Mouse (Mus musculus): ENCODE measurements around the gene Magi2. TPM values are rescaled to one million over a fixed set of nuclear protein-coding genes. Genes with fewer than 3 reads are reported as not detected.

The Magi2 gene
- polyA plus RNA-seq, 1 experiment from 2014 or later, result 3.2 TPM

- Histone ChIP-seq H3K36me3 (ENCODE audit: control insufficient read depth, insufficient read depth, low read length) (no peaks in the 10 kb centered on the region), H3K9ac (ENCODE audit: low read length) (no peak overlapping the region), H3K27me3 (replicated peaks; ENCODE audit: control insufficient read depth, insufficient read depth, low read length) (no peaks in the 10 kb centered on the region), H3K9me3 (ENCODE audit: control insufficient read depth, low read length) (no peaks in the 10 kb centered on the region), H3K4me1 (replicated peaks; ENCODE audit: control insufficient read depth, insufficient read depth, low read length) (peaks cover 5% of the 10 kb centered on the region; the same call in 1 of the 2 replicates), H3K4me2 (ENCODE audit: low read length) (no peak overlapping the region), H3K27ac (ENCODE audit: low read depth) (no peak overlapping the region), H3K4me3 (ENCODE audit: low read depth, low read length) (no peak overlapping the region)
- ATAC-seq (replicated peaks; ENCODE audit: low FRiP score, low TSS enrichment, low read depth), result no peak
- 58% methylated on average over 8 of the region's 8 CpGs for WGBS
- no peak for DNase-seq (ENCODE audit: low spot score)
Measured at GRCm38 (mm10) chr5:20674523-20674922, 1447.7 kb downstream of the Magi2 start.

DNA sequence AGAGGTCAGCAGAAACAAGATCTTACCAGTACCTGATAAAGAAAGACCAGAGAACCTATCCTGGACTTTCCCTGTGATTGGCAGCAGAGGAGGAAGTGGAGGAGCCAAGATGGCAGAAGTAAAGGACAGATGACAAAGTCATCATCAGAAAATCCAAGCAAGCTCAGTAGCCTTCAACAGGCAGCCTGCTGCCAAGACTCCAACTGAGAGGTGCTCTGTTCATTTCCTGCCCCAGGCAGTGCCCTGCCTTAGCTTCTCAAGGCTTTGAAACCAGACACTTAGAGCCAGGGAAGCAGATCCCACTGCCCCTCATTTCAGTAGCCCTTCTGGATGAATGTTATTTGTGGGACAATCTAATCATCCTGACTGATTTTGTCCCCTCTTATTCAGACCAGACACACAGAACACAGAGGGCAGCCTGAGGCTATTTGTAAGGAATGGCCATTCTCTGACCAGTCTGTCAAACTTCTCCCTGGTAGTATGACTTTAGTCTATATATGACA is 1448.4 kb downstream of the Magi2 start:
- DNase-seq (ENCODE audit: low spot score) (no peak), ATAC-seq (replicated peaks; ENCODE audit: low FRiP score, low TSS enrichment, low read depth) (no peak)
- no peaks in the 10 kb centered on the region for H3K9me3 ChIP-seq (ENCODE audit: control insufficient read depth, low read length)
- H3K27ac ChIP-seq (ENCODE audit: low read depth), result no peak overlapping the region
- no peaks in the 10 kb centered on the region for H3K36me3 ChIP-seq (ENCODE audit: control insufficient read depth, insufficient read depth, low read length)
- no peak overlapping the region for H3K4me3 ChIP-seq (ENCODE audit: low read depth, low read length)
- no peak overlapping the region for H3K4me2 ChIP-seq (ENCODE audit: low read length)
- no peaks in the 10 kb centered on the region for H3K27me3 ChIP-seq (replicated peaks; ENCODE audit: control insufficient read depth, insufficient read depth, low read length)
- H3K4me1 ChIP-seq (replicated peaks; ENCODE audit: control insufficient read depth, insufficient read depth, low read length), result peaks cover 5% of the 10 kb centered on the region; the same call in 1 of the 2 replicates
- H3K9ac ChIP-seq (ENCODE audit: low read length), result no peak overlapping the region

- Histone ChIP-seq H3K36me3 (ENCODE audit: control insufficient read depth, insufficient read depth, low read length) (no peaks in the 10 kb centered on the region), H3K4me1 (replicated peaks; ENCODE audit: control insufficient read depth, insufficient read depth, low read length) (peaks cover 5% of the 10 kb centered on the region; the same call in 1 of the 2 replicates), H3K27ac (ENCODE audit: low read depth) (0 out of 2 replicates have a peak overlapping the region, but pooled peaks have one; percentile 51), H3K27me3 (replicated peaks; ENCODE audit: control insufficient read depth, insufficient read depth, low read length) (no peaks in the 10 kb centered on the region), H3K9me3 (ENCODE audit: control insufficient read depth, low read length) (no peaks in the 10 kb centered on the region), H3K4me3 (ENCODE audit: low read depth, low read length) (no peak overlapping the region), H3K9ac (ENCODE audit: low read length) (no peak overlapping the region), H3K4me2 (ENCODE audit: low read length) (no peak overlapping the region)
- WGBS, result 13% methylated on average over 7 of the region's 7 CpGs
- DNase-seq (ENCODE audit: low spot score), result no peak
- 0 out of 2 replicates have a peak, but pooled peaks have one; percentile 15 for ATAC-seq (replicated peaks; ENCODE audit: low FRiP score, low TSS enrichment, low read depth)
Measured at GRCm38 (mm10) chr5:20676193-20676871, 1449.5 kb downstream of the Magi2 start.

DNA sequence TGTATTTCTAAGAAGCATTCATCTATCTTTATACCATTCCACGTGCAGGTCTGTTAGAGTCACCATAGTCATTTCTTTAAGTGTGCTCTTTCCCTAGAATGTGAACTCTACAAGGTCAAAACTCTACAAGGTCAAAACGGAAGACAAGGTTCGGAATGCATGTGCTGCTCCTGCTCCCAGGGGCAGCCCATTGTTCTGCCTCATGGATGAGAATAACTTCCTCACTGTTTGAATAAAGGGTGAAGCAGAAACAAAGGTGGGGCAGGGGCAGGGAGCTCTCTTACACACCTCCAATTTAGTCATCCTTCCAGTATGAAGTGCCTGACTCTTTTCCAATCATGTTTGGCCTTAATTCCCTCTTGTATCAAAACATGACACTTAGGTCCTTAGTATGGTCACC is 1450.4 kb downstream of the Magi2 start:
- no peak overlapping the region for H3K27ac ChIP-seq (ENCODE audit: low read depth)
- WGBS, result 58% methylated on average over 3 of the region's 3 CpGs
- H3K9ac ChIP-seq (ENCODE audit: low read length), result no peak overlapping the region
- no peak overlapping the region for H3K4me3 ChIP-seq (ENCODE audit: low read depth, low read length)
- H3K4me1 ChIP-seq (replicated peaks; ENCODE audit: control insufficient read depth, insufficient read depth, low read length), result peaks cover 5% of the 10 kb centered on the region; the same call in 1 of the 2 replicates
- no peaks in the 10 kb centered on the region for H3K9me3 ChIP-seq (ENCODE audit: control insufficient read depth, low read length)
- no peaks in the 10 kb centered on the region for H3K36me3 ChIP-seq (ENCODE audit: control insufficient read depth, insufficient read depth, low read length)
- H3K4me2 ChIP-seq (ENCODE audit: low read length), result no peak overlapping the region
- DNase-seq (ENCODE audit: low spot score), result no peak
- ATAC-seq (replicated peaks; ENCODE audit: low FRiP score, low TSS enrichment, low read depth), result no peak
- no peaks in the 10 kb centered on the region for H3K27me3 ChIP-seq (replicated peaks; ENCODE audit: control insufficient read depth, insufficient read depth, low read length)

DNA sequence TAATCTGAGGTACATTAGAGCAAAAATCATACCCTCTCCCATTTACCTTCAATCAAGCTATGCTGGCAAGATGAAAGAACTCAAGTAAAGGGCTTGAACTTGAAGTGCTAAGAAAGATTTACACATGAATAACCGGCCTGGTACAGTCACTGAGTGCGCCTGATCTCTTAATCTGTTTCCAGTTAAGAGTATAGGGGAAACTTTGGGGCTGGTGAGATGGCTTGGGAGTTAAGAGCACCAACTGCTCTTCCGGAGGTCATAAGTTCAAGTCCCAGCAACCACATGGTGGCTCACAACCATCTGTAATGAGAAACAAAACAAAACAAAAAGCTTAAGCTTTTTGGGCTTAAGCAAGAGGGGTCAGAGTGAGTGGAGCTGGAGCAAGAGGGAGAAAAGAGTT is 1451.7 kb downstream of the Magi2 start:
- H3K4me2 ChIP-seq (ENCODE audit: low read length), result no peak overlapping the region
- H3K9ac ChIP-seq (ENCODE audit: low read length), result no peak overlapping the region
- no peaks in the 10 kb centered on the region for H3K9me3 ChIP-seq (ENCODE audit: control insufficient read depth, low read length)
- H3K36me3 ChIP-seq (ENCODE audit: control insufficient read depth, insufficient read depth, low read length), result no peaks in the 10 kb centered on the region
- 69% methylated on average over 3 of the region's 3 CpGs for WGBS
- H3K27ac ChIP-seq (ENCODE audit: low read depth), result no peak overlapping the region
- no peaks in the 10 kb centered on the region for H3K27me3 ChIP-seq (replicated peaks; ENCODE audit: control insufficient read depth, insufficient read depth, low read length)
- no peak for DNase-seq (ENCODE audit: low spot score)
- no peak for ATAC-seq (replicated peaks; ENCODE audit: low FRiP score, low TSS enrichment, low read depth)
- H3K4me3 ChIP-seq (ENCODE audit: low read depth, low read length), result no peak overlapping the region
- H3K4me1 ChIP-seq (replicated peaks; ENCODE audit: control insufficient read depth, insufficient read depth, low read length), result peaks cover 5% of the 10 kb centered on the region; the same call in 1 of the 2 replicates

GRCm38 (mm10) chr5:20679920-20680319 is 1453.1 kb downstream of the Magi2 start:
- ATAC-seq (replicated peaks; ENCODE audit: low FRiP score, low TSS enrichment, low read depth) (no peak), DNase-seq (ENCODE audit: low spot score) (no peak)
- no peak overlapping the region for H3K27ac ChIP-seq (ENCODE audit: low read depth)
- H3K36me3 ChIP-seq (ENCODE audit: control insufficient read depth, insufficient read depth, low read length), result no peaks in the 10 kb centered on the region
- 91% methylated on average over 6 of the region's 6 CpGs for WGBS
- no peak overlapping the region for H3K4me2 ChIP-seq (ENCODE audit: low read length)
- H3K27me3 ChIP-seq (replicated peaks; ENCODE audit: control insufficient read depth, insufficient read depth, low read length), result no peaks in the 10 kb centered on the region
- no peak overlapping the region for H3K9ac ChIP-seq (ENCODE audit: low read length)
- H3K4me3 ChIP-seq (ENCODE audit: low read depth, low read length), result no peak overlapping the region
- H3K9me3 ChIP-seq (ENCODE audit: control insufficient read depth, low read length), result no peaks in the 10 kb centered on the region
- H3K4me1 ChIP-seq (replicated peaks; ENCODE audit: control insufficient read depth, insufficient read depth, low read length), result peaks cover 5% of the 10 kb centered on the region; the same call in 1 of the 2 replicates

- H3K9ac ChIP-seq (ENCODE audit: low read length), result no peak overlapping the region
- no peak for ATAC-seq (replicated peaks; ENCODE audit: low FRiP score, low TSS enrichment, low read depth)
- no peak for DNase-seq (ENCODE audit: low spot score)
Measured at GRCm38 (mm10) chr5:20680833-20681530, 1454.1 kb downstream of the Magi2 start.

DNA sequence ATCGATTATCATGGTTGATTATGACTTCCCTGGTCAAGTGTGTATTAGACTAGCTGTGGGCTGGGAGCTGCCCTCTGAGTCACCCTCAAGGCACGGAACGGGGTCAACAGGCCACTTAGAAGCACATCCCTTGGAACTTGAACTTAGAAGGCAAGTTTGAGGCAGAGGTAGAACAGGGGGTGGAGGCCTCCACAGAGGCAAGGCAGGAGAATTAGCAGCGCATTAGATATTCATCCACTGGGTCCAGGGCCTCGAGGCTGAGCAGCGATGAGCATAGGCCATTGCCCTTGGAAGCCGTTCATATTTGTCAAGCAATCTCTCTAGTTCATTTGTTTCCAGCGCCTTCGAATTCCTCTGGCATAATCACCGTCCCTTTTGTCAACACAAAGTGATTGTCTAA is 1454.8 kb downstream of the Magi2 start:
- Histone ChIP-seq H3K4me3 (ENCODE audit: low read depth, low read length) (no peak overlapping the region), H3K27ac (ENCODE audit: low read depth) (no peak overlapping the region), H3K4me2 (ENCODE audit: low read length) (no peak overlapping the region), H3K9me3 (ENCODE audit: control insufficient read depth, low read length) (no peaks in the 10 kb centered on the region), H3K4me1 (replicated peaks; ENCODE audit: control insufficient read depth, insufficient read depth, low read length) (peaks cover under 1% of the 10 kb centered on the region; the same call in 1 of the 2 replicates), H3K9ac (ENCODE audit: low read length) (no peak overlapping the region), H3K27me3 (replicated peaks; ENCODE audit: control insufficient read depth, insufficient read depth, low read length) (no peaks in the 10 kb centered on the region), H3K36me3 (ENCODE audit: control insufficient read depth, insufficient read depth, low read length) (no peaks in the 10 kb centered on the region)
- ATAC-seq (replicated peaks; ENCODE audit: low FRiP score, low TSS enrichment, low read depth) (no peak), DNase-seq (ENCODE audit: low spot score) (no peak)
- WGBS, result 56% methylated on average over 10 of the region's 10 CpGs

More at GRCm38 (mm10) chr5:20680833-20681530, 1454.1 kb downstream of the Magi2 start:
- no peak overlapping the region for H3K27ac ChIP-seq (ENCODE audit: low read depth)
- no peak overlapping the region for H3K4me3 ChIP-seq (ENCODE audit: low read depth, low read length)
- H3K4me1 ChIP-seq (replicated peaks; ENCODE audit: control insufficient read depth, insufficient read depth, low read length), result peaks cover 5% of the 10 kb centered on the region; the same call in 1 of the 2 replicates
- no peaks in the 10 kb centered on the region for H3K36me3 ChIP-seq (ENCODE audit: control insufficient read depth, insufficient read depth, low read length)
- H3K4me2 ChIP-seq (ENCODE audit: low read length), result no peak overlapping the region
- no peaks in the 10 kb centered on the region for H3K27me3 ChIP-seq (replicated peaks; ENCODE audit: control insufficient read depth, insufficient read depth, low read length)
- 82% methylated on average over 15 of the region's 15 CpGs for WGBS
- no peaks in the 10 kb centered on the region for H3K9me3 ChIP-seq (ENCODE audit: control insufficient read depth, low read length)
